Mouse (Mus musculus) kidney, adult 2 months (tissue): ENCODE results near the gene 2010003K11Rik.

Experiments
- CTCF ChIP-seq: fragments of 200-500 bp; conservative IDR thresholded peaks from 2 replicates; pipeline ENCODE4 v1.5.1; 2011; ENCODE audit warnings: low read depth, mild to moderate bottlenecking, control low read depth, low read length, moderate library complexity, mixed read lengths; ENCODE audit not compliant: insufficient read depth, insufficient read length
- POLR2A ChIP-seq: fragments of 200-500 bp; IDR thresholded peaks from one replicate; pipeline ENCODE4 v1.6.1; 2011; ENCODE audit warnings: low read depth, low read length, control low read depth

DNA sequence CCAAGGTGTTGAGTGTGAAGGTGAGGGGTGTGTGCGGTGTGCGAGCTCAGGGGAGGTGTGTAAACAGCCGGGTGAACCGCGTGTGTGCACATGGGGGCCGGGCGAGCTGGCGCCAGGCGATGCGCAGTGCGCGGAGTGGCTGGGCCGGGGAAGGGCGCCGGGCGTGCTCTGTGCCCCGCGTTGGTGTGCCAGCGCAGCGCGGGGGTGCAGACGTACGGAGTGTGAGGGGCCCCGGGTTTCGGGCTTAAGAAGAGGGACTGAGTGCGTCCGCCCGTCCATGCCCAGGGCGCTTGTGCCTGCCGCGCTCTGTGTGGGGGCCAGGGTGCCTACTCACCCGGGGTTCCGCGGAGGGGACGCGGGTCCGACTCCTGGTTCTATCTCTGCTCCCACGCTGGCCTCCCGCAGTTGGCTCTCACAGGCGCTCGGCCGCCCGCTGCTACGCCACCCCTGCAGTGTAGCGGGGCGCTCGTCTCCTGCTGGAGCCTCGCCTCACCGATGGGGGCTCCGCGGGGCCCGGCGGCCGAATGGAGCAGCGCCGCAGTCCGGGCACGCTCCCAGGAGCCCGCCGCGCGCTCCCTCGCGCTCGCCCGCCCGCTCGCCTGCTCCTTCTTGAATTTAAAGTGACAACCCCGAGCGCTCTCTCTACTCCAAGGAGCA is 21.7 kb downstream of the 2010003K11Rik start:
- TF ChIP-seq POLR2A (no peak), CTCF (no peak)
